Mouse (Mus musculus) embryonic fibroblast, embryonic 13.5 days (primary cell): ENCODE data around the gene Usp3. TPM values are rescaled to one million over a fixed set of nuclear protein-coding genes. Genes with fewer than 3 reads are reported as not detected.

ENCODE experiments used
- H3K27ac ChIP-seq: 2 replicates; pipeline ENCODE4 v1.5.1; 2012; ENCODE audit warnings: low read length, control low read depth, inconsistent platforms; ENCODE audit not compliant: insufficient read depth
- H3K4me1 ChIP-seq: 2 replicates; pipeline ENCODE4 v1.6.1; 2011; ENCODE audit warnings: low read length; ENCODE audit not compliant: control insufficient read depth, insufficient read depth
- H3K4me3 ChIP-seq: 2 replicates; pipeline ENCODE4 v1.5.1; 2011; ENCODE audit warnings: mild to moderate bottlenecking, control low read depth, low read length; ENCODE audit not compliant: insufficient read depth
- CTCF ChIP-seq: IDR thresholded peaks from 2 replicates; pipeline ENCODE4 v1.5.1; 2011; ENCODE audit warnings: mild to moderate bottlenecking, control low read depth, low read length, moderate library complexity, borderline replicate concordance; ENCODE audit not compliant: insufficient read depth
- POLR2A ChIP-seq: IDR thresholded peaks from 2 replicates; pipeline ENCODE4 v1.6.1; 2011; ENCODE audit warnings: low read depth, mild to moderate bottlenecking, control low read depth, low read length, moderate library complexity
- polyA plus RNA-seq: library from polyadenylated mRNA; stranded (reverse); fragments of >200 nt; gene quantifications from 2 replicates; pipeline ENCODE4 v1.2.4, GENCODE M21; 2011; ENCODE audit warnings: low read depth; ENCODE audit not compliant: missing spikeins, insufficient read length

Usp3 gene
- polyA plus RNA-seq, 1 experiment: 47.2 TPM

GRCm38 (mm10) chr9:66605876-66606750 lies 13.2 kb upstream of the Usp3 start:
- H3K4me1 ChIP-seq: no peaks in the 10 kb centered on the region
- no peak overlapping the region for H3K27ac ChIP-seq
- H3K4me3 ChIP-seq: no peak overlapping the region
- TF ChIP-seq POLR2A: no peak
- TF ChIP-seq CTCF: no peak

GRCm38 (mm10) chr9:66604349-66605206 lies 11.6 kb upstream of the Usp3 start:
- Histone ChIP-seq H3K27ac (no peak overlapping the region), H3K4me3 (no peak overlapping the region), H3K4me1 (peaks cover 4% of the 10 kb centered on the region; the same call in 1 of the 2 replicates)
- TF ChIP-seq POLR2A (no peak), CTCF (no peak)

GRCm38 (mm10) chr9:66603907-66604306 lies 11.0 kb upstream of the Usp3 start:
- no peak overlapping the region for H3K27ac ChIP-seq
- peaks cover 5% of the 10 kb centered on the region; the same call in 1 of the 2 replicates for H3K4me1 ChIP-seq
- TF ChIP-seq CTCF: no peak
- TF ChIP-seq POLR2A: no peak
- no peak overlapping the region for H3K4me3 ChIP-seq

GRCm38 (mm10) chr9:66601006-66601405 lies 8.1 kb upstream of the Usp3 start:
- H3K27ac ChIP-seq: no peak overlapping the region
- H3K4me3 ChIP-seq: no peak overlapping the region
- H3K4me1 ChIP-seq: peaks cover 5% of the 10 kb centered on the region; the same call in 1 of the 2 replicates
- TF ChIP-seq CTCF: no peak

GRCm38 (mm10) chr9:66600551-66600950 lies 7.6 kb upstream of the Usp3 start:
- TF ChIP-seq POLR2A: no peak
- no peak for TF ChIP-seq CTCF
- H3K27ac ChIP-seq: no peak overlapping the region
- H3K4me3 ChIP-seq: no peak overlapping the region
- H3K4me1 ChIP-seq: peaks cover 5% of the 10 kb centered on the region; the same call in 1 of the 2 replicates

GRCm38 (mm10) chr9:66599577-66599976 lies 6.6 kb upstream of the Usp3 start:
- no peak for TF ChIP-seq POLR2A

GRCm38 (mm10) chr9:66598636-66599035 lies 5.7 kb upstream of the Usp3 start:
- Histone ChIP-seq H3K4me3 (no peak overlapping the region), H3K27ac (no peak overlapping the region), H3K4me1 (peaks cover 5% of the 10 kb centered on the region; the same call in 1 of the 2 replicates)
- TF ChIP-seq POLR2A: no peak
- no peak for TF ChIP-seq CTCF

More at GRCm38 (mm10) chr9:66599577-66599976, 6.6 kb upstream of the Usp3 start:
- Histone ChIP-seq H3K27ac (no peak overlapping the region), H3K4me1 (peaks cover 5% of the 10 kb centered on the region; the same call in 1 of the 2 replicates), H3K4me3 (no peak overlapping the region)

- H3K4me3 ChIP-seq: no peak overlapping the region
- no peak overlapping the region for H3K27ac ChIP-seq
- peaks cover 5% of the 10 kb centered on the region; the same call in 1 of the 2 replicates for H3K4me1 ChIP-seq
- TF ChIP-seq POLR2A (no peak), CTCF (no peak)
Observed at GRCm38 (mm10) chr9:66597480-66598215, 4.7 kb upstream of the Usp3 start.

GRCm38 (mm10) chr9:66597076-66597475 lies 4.1 kb upstream of the Usp3 start:
- TF ChIP-seq CTCF: no peak
- no peak for TF ChIP-seq POLR2A
- H3K4me1 ChIP-seq: peaks cover 5% of the 10 kb centered on the region; the same call in 1 of the 2 replicates
- H3K27ac ChIP-seq: no peak overlapping the region
- no peak overlapping the region for H3K4me3 ChIP-seq
